Mouse (Mus musculus) regulatory T cell (primary cell): ENCODE measurements at regions not wholly inside any gene's neighbourhood (a gene's known extent, or its start where the extent isn't known, plus 50 kb on each side); places are given as distances from the start of the nearest gene placed in this dataset.

Experiments
- in situ Hi-C: fragments of 300-600 bp; cut with MboI, MseI; formaldehyde crosslinking; loops from one replicate; pipeline ENCODE4 v1.15.1; 2025; ENCODE audit warnings: high pct_unique_total_duplicates

- in situ Hi-C loops, result no loop called here
Measured at GRCm38 (mm10) chr1:151088535-151089125, 93.7 kb upstream of the Gm47985 start.

GRCm38 (mm10) chr1:151092035-151092434, 90.3 kb upstream of the Gm47985 start:
- in situ Hi-C loops, result no loop called here

- in situ Hi-C loops, result no loop called here
Measured at GRCm38 (mm10) chr1:151095344-151096050, 86.8 kb upstream of the Gm47985 start.

GRCm38 (mm10) chr1:151096079-151096478, 86.3 kb upstream of the Gm47985 start:
- in situ Hi-C loops, result no loop called here

- in situ Hi-C loops, result no loop called here
Measured at GRCm38 (mm10) chr1:151097506-151097905, 84.8 kb upstream of the Gm47985 start.

- in situ Hi-C loops, result no loop called here
Measured at GRCm38 (mm10) chr1:151098763-151099162, 83.6 kb upstream of the Gm47985 start.

- in situ Hi-C loops, result no loop called here
Measured at GRCm38 (mm10) chr1:151100565-151101483, 81.5 kb upstream of the Gm47985 start.

- in situ Hi-C loops, result no loop called here
Measured at GRCm38 (mm10) chr1:151101516-151101915, 80.8 kb upstream of the Gm47985 start.

- in situ Hi-C loops, result no loop called here
Measured at GRCm38 (mm10) chr1:151102061-151102460, 80.3 kb upstream of the Gm47985 start.

- in situ Hi-C loops, result no loop called here
Measured at GRCm38 (mm10) chr1:151102646-151103391, 79.5 kb upstream of the Gm47985 start.

- in situ Hi-C loops, result no loop called here
Measured at GRCm38 (mm10) chr1:151103522-151104037, 78.8 kb upstream of the Gm47985 start.

- in situ Hi-C loops, result no loop called here
Measured at GRCm38 (mm10) chr1:151104346-151104745, 78.0 kb upstream of the Gm47985 start.

- in situ Hi-C loops, result no loop called here
Measured at GRCm38 (mm10) chr1:151104806-151105205, 77.5 kb upstream of the Gm47985 start.

GRCm38 (mm10) chr1:151105251-151105650, 77.1 kb upstream of the Gm47985 start:
- in situ Hi-C loops, result no loop called here

- in situ Hi-C loops, result no loop called here
Measured at GRCm38 (mm10) chr1:151107401-151107800, 74.9 kb upstream of the Gm47985 start.

- in situ Hi-C loops, result no loop called here
Measured at GRCm38 (mm10) chr1:151109333-151109732, 73.0 kb upstream of the Gm47985 start.

- in situ Hi-C loops, result no loop called here
Measured at GRCm38 (mm10) chr1:151110412-151110811, 71.9 kb upstream of the Gm47985 start.

- in situ Hi-C loops, result no loop called here
Measured at GRCm38 (mm10) chr1:151111683-151112082, 70.7 kb upstream of the Gm47985 start.

- in situ Hi-C loops, result no loop called here
Measured at GRCm38 (mm10) chr1:151112390-151112789, 69.9 kb upstream of the Gm47985 start.

- in situ Hi-C loops, result no loop called here
Measured at GRCm38 (mm10) chr1:151113199-151113598, 69.1 kb upstream of the Gm47985 start.

- in situ Hi-C loops, result no loop called here
Measured at GRCm38 (mm10) chr1:151118530-151118929, 63.8 kb upstream of the Gm47985 start.
